Mouse (Mus musculus) ZHBTc4 (cell line): ENCODE data around the gene Mkrn2os.

Source experiments
- DNase-seq: peaks from one replicate; pipeline ENCODE4 v3.0.0-alpha.2; 2011; ENCODE audit warnings: low read depth, low spot score

Gene Mkrn2os

GRCm38 (mm10) chr6:115583430-115584125 is 8.8 kb downstream of the Mkrn2os start:
- no peak for DNase-seq

- DNase-seq = peak; percentile 58
Measured at GRCm38 (mm10) chr6:115582328-115583115, 9.9 kb downstream of the Mkrn2os start.

GRCm38 (mm10) chr6:115580810-115581209 is 11.6 kb downstream of the Mkrn2os start:
- DNase-seq = no peak

GRCm38 (mm10) chr6:115577941-115578340 is 14.4 kb downstream of the Mkrn2os start:
- no peak for DNase-seq

GRCm38 (mm10) chr6:115577407-115577806 is 15.0 kb downstream of the Mkrn2os start:
- DNase-seq = no peak

- no peak for DNase-seq
Measured at GRCm38 (mm10) chr6:115574171-115574570, 18.2 kb downstream of the Mkrn2os start.

GRCm38 (mm10) chr6:115565479-115566045 is 26.8 kb downstream of the Mkrn2os start:
- DNase-seq = no peak

- DNase-seq = no peak
Measured at GRCm38 (mm10) chr6:115559651-115560632, 32.4 kb downstream of the Mkrn2os start.

- no peak for DNase-seq
Measured at GRCm38 (mm10) chr6:115558176-115558575, 34.2 kb downstream of the Mkrn2os start.

- DNase-seq = no peak
Measured at GRCm38 (mm10) chr6:115555485-115555884, 36.9 kb downstream of the Mkrn2os start.

- DNase-seq = peak; percentile 92
Measured at GRCm38 (mm10) chr6:115546276-115546675, 46.1 kb downstream of the Mkrn2os start.

GRCm38 (mm10) chr6:115544442-115544970 is 47.9 kb downstream of the Mkrn2os start, which contains the start of gene Tsen2:
TSS of gene Tsen2 (plus strand) at chr6:115544664.
- DNase-seq = peak; percentile 99

- no peak for DNase-seq
Measured at GRCm38 (mm10) chr6:115542341-115542740, 50.0 kb downstream of the Mkrn2os start.

- no peak for DNase-seq
Measured at GRCm38 (mm10) chr6:115541676-115542275, 50.6 kb downstream of the Mkrn2os start.

GRCm38 (mm10) chr6:115538645-115539429 is 53.5 kb downstream of the Mkrn2os start:
- peak; percentile 96 for DNase-seq

- no peak for DNase-seq
Measured at GRCm38 (mm10) chr6:115536169-115536568, 56.2 kb downstream of the Mkrn2os start.

GRCm38 (mm10) chr6:115534617-115535016 is 57.8 kb downstream of the Mkrn2os start:
- no peak for DNase-seq
